Mouse (Mus musculus) midbrain, embryonic 14.5 days (tissue): ENCODE measurements around the gene Cyp26a1. TPM values are rescaled to one million over a fixed set of nuclear protein-coding genes. Genes with fewer than 3 reads are reported as not detected.
A peak's percentile ranks its signal among the peaks of the same experiment; 100 is the strongest.

ENCODE experiments used
- ATAC-seq: fragments of 200-750 bp; cut with Nextera tagmentation; 2 replicates; pipeline ENCODE4 v1.8.0; 2017; ENCODE audit warnings: moderate number of reproducible peaks, moderate library complexity; ENCODE audit not compliant: low FRiP score, low TSS enrichment
- DNase-seq: peaks from one replicate; pipeline ENCODE4 v3.0.0-alpha.2; 2015
- H3K27ac ChIP-seq: fragments of 300-500 bp; sonication (generic); replicated peaks from 2 replicates; pipeline ENCODE4 v1.5.1; 2014; ENCODE audit warnings: mild to moderate bottlenecking, low read depth, low read length, moderate library complexity
- H3K27me3 ChIP-seq: fragments of 300-500 bp; sonication (generic); 2 replicates; pipeline ENCODE4 v1.6.1; 2014; ENCODE audit warnings: low read length, control low read depth, mixed read lengths; ENCODE audit not compliant: control insufficient read depth, insufficient read depth
- H3K36me3 ChIP-seq: fragments of 300-500 bp; sonication (generic); 2 replicates; pipeline ENCODE4 v1.6.1; 2014; ENCODE audit warnings: low read length, control low read depth; ENCODE audit not compliant: control insufficient read depth, insufficient read depth
- H3K4me1 ChIP-seq: fragments of 300-500 bp; sonication (generic); 2 replicates; pipeline ENCODE4 v1.6.1; 2014; ENCODE audit warnings: mild to moderate bottlenecking, antibody characterized with exemption, low read length, control low read depth; ENCODE audit not compliant: control insufficient read depth, insufficient read depth
- H3K4me2 ChIP-seq: fragments of 300-500 bp; sonication (generic); 2 replicates; pipeline ENCODE4 v1.6.1; 2014; ENCODE audit warnings: mild to moderate bottlenecking, low read length, moderate library complexity
- H3K4me3 ChIP-seq: fragments of 300-500 bp; sonication (generic); replicated peaks from 2 replicates; pipeline ENCODE4 v1.5.1; 2014; ENCODE audit warnings: low read depth, low read length
- H3K9ac ChIP-seq: fragments of 300-500 bp; sonication (generic); replicated peaks from 2 replicates; pipeline ENCODE4 v1.6.1; 2014; ENCODE audit warnings: mild to moderate bottlenecking, low read length, moderate library complexity
- H3K9me3 ChIP-seq: fragments of 300-500 bp; sonication (generic); 2 replicates; pipeline ENCODE4 v1.6.1; 2016; ENCODE audit warnings: low read length, control low read depth, mixed read lengths; ENCODE audit not compliant: control insufficient read depth
- WGBS: fragments of 180-500 bp; shearing (Covaris S2); extraction: QIAGEN DNeasy Blood & Tissue Kit; methylation state at CpG from one replicate; pipeline ENCODE4 v1.1.7; 2014; 5-methylcytosine and 5-hydroxymethylcytosine counted together
- polyA plus RNA-seq: library from polyadenylated mRNA; unstranded; fragments of >200 nt; fragmentation: Nextera tagmentation; extraction: Ambion mirVana; gene quantifications from 2 replicates; pipeline ENCODE4 v1.2.1, GENCODE M21; 2014

Cyp26a1 gene
- polyA plus RNA-seq, 1 experiment from 2014 or later, result not detected

- no peak overlapping the region for H3K9ac ChIP-seq
- H3K4me3 ChIP-seq, result no peak overlapping the region
- no peaks in the 10 kb centered on the region for H3K9me3 ChIP-seq
- DNase-seq, result peak; percentile 24
- 3% methylated on average over 42 of the region's 42 CpGs for WGBS
- no peaks in the 10 kb centered on the region for H3K36me3 ChIP-seq
- H3K4me1 ChIP-seq, result peaks cover 18% of the 10 kb centered on the region
- H3K27me3 ChIP-seq, result peaks cover 100% of the 10 kb centered on the region
- 0 out of 2 replicates have a peak overlapping the region, but pooled peaks have one; percentile 10 for H3K4me2 ChIP-seq
- no peak for ATAC-seq
- no peak overlapping the region for H3K27ac ChIP-seq
Measured at GRCm38 (mm10) chr19:37695762-37696602, 1.6 kb upstream of the Cyp26a1 start.

- ATAC-seq (no peak), DNase-seq (no peak)
- Histone ChIP-seq H3K4me3 (peak overlapping the region; percentile 26; the same call in 1 of the 2 replicates), H3K27me3 (peaks cover 94% of the 10 kb centered on the region), H3K27ac (no peak overlapping the region), H3K4me2 (peak overlapping the region; percentile 10; the same call in 1 of the 2 replicates), H3K4me1 (peaks cover 18% of the 10 kb centered on the region), H3K36me3 (no peaks in the 10 kb centered on the region), H3K9me3 (no peaks in the 10 kb centered on the region), H3K9ac (no peak overlapping the region)
- WGBS, result 2% methylated on average over 22 of the region's 22 CpGs
Measured at GRCm38 (mm10) chr19:37696603-37697334, 829 bp upstream of the Cyp26a1 start.

GRCm38 (mm10) chr19:37697335-37697636 lies 312 bp upstream of the Cyp26a1 start:
- Histone ChIP-seq H3K9ac (no peak overlapping the region), H3K4me2 (peak overlapping the region; percentile 51), H3K27me3 (peaks cover 94% of the 10 kb centered on the region), H3K36me3 (no peaks in the 10 kb centered on the region), H3K4me1 (peaks cover 18% of the 10 kb centered on the region), H3K27ac (no peak overlapping the region), H3K9me3 (no peaks in the 10 kb centered on the region), H3K4me3 (peak overlapping the region; percentile 26)
- DNase-seq (no peak), ATAC-seq (no peak)
- WGBS, result 0% methylated on average over 18 of the region's 18 CpGs

GRCm38 (mm10) chr19:37698273-37699160 lies 919 bp downstream of the Cyp26a1 start:
- peak overlapping the region; percentile 51 for H3K4me2 ChIP-seq
- DNase-seq (peak; percentile 46), ATAC-seq (no peak; the same call in 1 of the 2 replicates)
- no peaks in the 10 kb centered on the region for H3K9me3 ChIP-seq
- peaks cover 10% of the 10 kb centered on the region; the same call in 1 of the 2 replicates for H3K4me1 ChIP-seq
- no peaks in the 10 kb centered on the region for H3K36me3 ChIP-seq
- WGBS, result under 1% methylated on average over 63 of the region's 63 CpGs
- no peak overlapping the region for H3K27ac ChIP-seq
- no peak overlapping the region for H3K9ac ChIP-seq
- peaks cover 90% of the 10 kb centered on the region for H3K27me3 ChIP-seq
- peak overlapping the region; percentile 26 for H3K4me3 ChIP-seq

GRCm38 (mm10) chr19:37699711-37700110 lies 2.1 kb downstream of the Cyp26a1 start:
- ATAC-seq (no peak), DNase-seq (no peak)
- no peaks in the 10 kb centered on the region for H3K36me3 ChIP-seq
- H3K27ac ChIP-seq, result no peak overlapping the region
- peaks cover 79% of the 10 kb centered on the region for H3K27me3 ChIP-seq
- WGBS, result 17% methylated on average over 9 of the region's 9 CpGs
- no peak overlapping the region for H3K9ac ChIP-seq
- peaks cover 10% of the 10 kb centered on the region; the same call in 1 of the 2 replicates for H3K4me1 ChIP-seq
- no peak overlapping the region for H3K4me2 ChIP-seq
- H3K4me3 ChIP-seq, result no peak overlapping the region
- H3K9me3 ChIP-seq, result no peaks in the 10 kb centered on the region

- Histone ChIP-seq H3K9ac (no peak overlapping the region), H3K27me3 (peaks cover 50% of the 10 kb centered on the region), H3K4me1 (peaks cover 10% of the 10 kb centered on the region; the same call in 1 of the 2 replicates), H3K4me3 (no peak overlapping the region), H3K4me2 (no peak overlapping the region), H3K36me3 (no peaks in the 10 kb centered on the region), H3K27ac (no peak overlapping the region), H3K9me3 (no peaks in the 10 kb centered on the region)
- no peak for ATAC-seq
- no peak for DNase-seq
- WGBS, result 77% methylated on average over 21 of the region's 21 CpGs
Measured at GRCm38 (mm10) chr19:37702377-37703076, 4.9 kb downstream of the Cyp26a1 start.

- no peak overlapping the region for H3K4me3 ChIP-seq
- no peaks in the 10 kb centered on the region for H3K36me3 ChIP-seq
- no peaks in the 10 kb centered on the region for H3K9me3 ChIP-seq
- H3K4me1 ChIP-seq, result no peaks in the 10 kb centered on the region
- peaks cover 36% of the 10 kb centered on the region for H3K27me3 ChIP-seq
- ATAC-seq (no peak; the same call in 1 of the 2 replicates), DNase-seq (peak; percentile 79)
- whole genome bisulfite sequencing, result 4% methylated on average over 3 of the region's 3 CpGs
- no peak overlapping the region for H3K9ac ChIP-seq
- no peak overlapping the region for H3K4me2 ChIP-seq
- no peak overlapping the region for H3K27ac ChIP-seq
Measured at GRCm38 (mm10) chr19:37703902-37704509, 6.4 kb downstream of the Cyp26a1 start.
